Mouse (Mus musculus): Measurements from ENCODE around the gene Hpcal1. TPM values are rescaled to one million over a fixed set of nuclear protein-coding genes. Genes with fewer than 3 reads are reported as not detected.
"Not testable (repeated sequence)": the region's sequence is repeated elsewhere in the genome, so short reads cannot be mapped to it uniquely, and the experiment has no call there.

Gene Hpcal1
- polyA plus RNA-seq, 1 experiment from 2014 or later: 36.8 TPM

DNA sequence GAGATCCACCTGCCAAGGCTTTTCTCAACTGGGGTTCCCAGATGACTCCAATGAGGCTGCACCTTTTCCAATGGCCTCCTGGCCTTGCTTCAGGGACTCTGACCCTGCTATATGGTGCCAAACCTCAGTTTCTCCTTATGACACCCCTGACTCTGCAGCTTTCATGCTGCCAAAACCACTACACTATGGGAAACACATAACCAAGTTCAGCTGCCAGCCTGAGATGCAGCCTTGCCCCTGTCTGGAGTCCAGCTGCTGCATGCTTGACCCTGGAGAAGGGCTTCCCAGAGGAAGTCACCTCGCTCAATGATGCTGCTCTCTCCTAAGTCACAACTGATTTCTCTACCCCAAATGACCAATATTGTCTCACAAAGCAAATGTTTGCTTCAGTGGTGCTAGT lies 102.1 kb downstream of the Hpcal1 start:
- 92% methylated on average over 1 of the region's 1 CpGs for WGBS
- H3K9me3 ChIP-seq: no peaks in the 10 kb centered on the region; the same call in 1 of the 2 replicates
- peaks cover 25% of the 10 kb centered on the region for H3K36me3 ChIP-seq (replicated peaks)
- DNase-seq (ENCODE audit: extremely low spot score, low spot score): no peak
- no peaks in the 10 kb centered on the region for H3K27me3 ChIP-seq (ENCODE audit: poor library complexity, severe bottlenecking)
- H3K27ac ChIP-seq: no peak overlapping the region
- no peak overlapping the region for H3K4me3 ChIP-seq
- H3K4me1 ChIP-seq: no peaks in the 10 kb centered on the region

DNA sequence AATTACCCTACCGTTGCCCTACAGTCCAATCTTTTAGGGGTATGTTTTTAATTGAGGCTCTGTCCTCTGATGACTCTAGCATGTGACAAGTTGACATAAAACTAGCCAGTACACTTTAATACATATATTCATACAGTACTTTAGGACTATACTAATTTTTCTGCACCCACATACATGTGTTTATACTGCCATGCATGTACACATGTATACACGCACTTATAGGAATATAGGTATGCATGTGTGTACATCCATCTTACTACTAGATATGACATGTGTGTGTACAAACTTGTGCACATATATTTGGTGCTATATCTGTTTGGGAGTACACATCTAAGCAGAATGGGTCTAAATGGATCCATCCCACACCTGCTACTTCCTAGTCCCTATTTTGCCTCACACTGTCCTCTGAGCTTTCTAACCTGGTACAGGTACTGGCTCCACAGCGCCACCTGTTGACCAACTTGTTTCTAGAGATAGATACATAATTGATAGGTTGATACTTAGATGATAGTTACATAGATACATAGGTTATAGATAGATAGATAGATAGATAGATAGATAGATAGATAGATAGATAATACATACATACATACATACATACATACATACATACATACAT lies 105.1 kb downstream of the Hpcal1 start:
- peak; percentile 43 for DNase-seq (ENCODE audit: extremely low spot score, low spot score)
- 65% methylated on average over 3 of the region's 3 CpGs for WGBS
- Histone ChIP-seq H3K9me3 (no peaks in the 10 kb centered on the region; the same call in 1 of the 2 replicates), H3K27me3 (ENCODE audit: poor library complexity, severe bottlenecking) (no peaks in the 10 kb centered on the region), H3K4me1 (no peaks in the 10 kb centered on the region), H3K4me3 (no peak overlapping the region), H3K36me3 (replicated peaks) (peaks cover 16% of the 10 kb centered on the region), H3K27ac (no peak overlapping the region)

DNA sequence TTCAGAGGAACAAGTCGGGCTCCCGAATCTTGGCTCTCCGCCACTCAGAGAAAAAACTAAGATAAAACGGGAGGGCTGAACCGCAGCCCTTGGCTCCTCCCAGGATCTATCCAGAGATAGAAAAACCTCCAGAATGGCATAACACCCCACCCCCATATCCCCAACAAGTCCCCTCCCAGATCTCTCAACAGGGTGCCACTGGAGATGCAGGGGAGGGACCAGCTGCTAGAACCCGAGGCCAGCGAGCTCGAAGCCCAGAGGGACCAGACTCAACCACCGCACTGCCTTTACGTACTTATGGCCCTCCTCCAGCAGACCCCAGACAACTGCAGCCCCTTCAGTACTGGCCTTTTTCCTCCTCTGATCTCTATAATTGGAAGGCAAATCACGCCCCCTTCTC lies 107.6 kb downstream of the Hpcal1 start:
- H3K27me3 ChIP-seq (ENCODE audit: poor library complexity, severe bottlenecking); H3K4me3 ChIP-seq; H3K36me3 ChIP-seq (replicated peaks); H3K9me3 ChIP-seq; H3K27ac ChIP-seq; DNase-seq (ENCODE audit: extremely low spot score, low spot score); H3K4me1 ChIP-seq: not testable (repeated sequence)
- 95% methylated on average over 11 of the region's 11 CpGs for WGBS

DNA sequence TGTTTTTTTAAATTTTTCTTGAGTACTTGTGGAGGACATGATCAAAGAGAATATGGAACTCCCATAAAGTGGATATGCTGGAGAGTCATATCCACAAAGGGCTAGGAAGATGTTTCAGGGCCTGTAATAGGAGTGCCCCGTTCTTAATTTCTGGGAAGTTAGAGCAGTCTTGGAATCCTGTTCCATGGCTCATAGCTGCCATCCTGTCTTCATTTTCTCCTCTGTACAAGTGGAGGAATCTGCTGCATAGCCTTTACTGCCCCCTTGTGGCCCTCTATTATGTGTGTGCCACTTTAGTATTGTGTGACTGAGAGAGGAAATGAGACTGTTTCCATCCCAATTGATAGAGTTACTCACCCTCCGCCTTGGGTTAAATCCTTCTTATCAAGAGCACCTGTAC lies 117.9 kb downstream of the Hpcal1 start:
- no peaks in the 10 kb centered on the region for H3K36me3 ChIP-seq (replicated peaks)
- no peak overlapping the region for H3K27ac ChIP-seq
- DNase-seq (ENCODE audit: extremely low spot score, low spot score): peak; percentile 56
- H3K4me3 ChIP-seq: no peak overlapping the region
- 45% methylated on average over 2 of the region's 2 CpGs for WGBS
- H3K4me1 ChIP-seq: no peaks in the 10 kb centered on the region
- H3K27me3 ChIP-seq (ENCODE audit: poor library complexity, severe bottlenecking): no peaks in the 10 kb centered on the region
- H3K9me3 ChIP-seq: no peaks in the 10 kb centered on the region

DNA sequence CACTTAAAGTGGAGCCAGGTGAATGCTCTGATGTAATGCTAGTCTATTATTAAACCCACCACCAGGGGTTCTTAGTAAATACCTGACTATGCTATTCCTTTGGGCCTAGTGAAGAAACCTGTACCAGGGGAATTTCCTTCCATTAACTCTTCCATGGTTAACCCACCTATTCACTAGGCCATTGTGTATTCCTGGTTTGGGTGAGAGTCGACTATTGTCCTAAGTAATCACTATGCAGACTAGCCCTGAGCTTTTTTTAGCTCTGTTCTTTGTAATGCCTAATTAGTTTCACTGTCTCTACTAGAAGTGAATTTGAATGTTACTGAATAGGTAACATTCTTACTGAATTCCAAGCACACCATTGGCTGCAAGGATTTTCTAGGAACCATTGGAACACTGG lies 144.6 kb downstream of the Hpcal1 start:
- not testable (repeated sequence) for H3K4me3 ChIP-seq; H3K27me3 ChIP-seq (ENCODE audit: poor library complexity, severe bottlenecking); H3K4me1 ChIP-seq; H3K27ac ChIP-seq; DNase-seq (ENCODE audit: extremely low spot score, low spot score); H3K36me3 ChIP-seq (replicated peaks)
- WGBS: 83% methylated on average over 1 of the region's 1 CpGs
- peaks cover 13% of the 10 kb centered on the region for H3K9me3 ChIP-seq

Other genes with a start within 250 kb of the Hpcal1 start
- gene Odc1, start 146.1 kb upstream of the Hpcal1 start, polyA plus RNA-seq (2016; fragmentation: Nextera tagmentation; extraction: Ambion mirVana): 344 and 385 TPM in 2 replicates